ENCODE assay signal across 7 mouse cellular contexts in the genomic region with DNA sequence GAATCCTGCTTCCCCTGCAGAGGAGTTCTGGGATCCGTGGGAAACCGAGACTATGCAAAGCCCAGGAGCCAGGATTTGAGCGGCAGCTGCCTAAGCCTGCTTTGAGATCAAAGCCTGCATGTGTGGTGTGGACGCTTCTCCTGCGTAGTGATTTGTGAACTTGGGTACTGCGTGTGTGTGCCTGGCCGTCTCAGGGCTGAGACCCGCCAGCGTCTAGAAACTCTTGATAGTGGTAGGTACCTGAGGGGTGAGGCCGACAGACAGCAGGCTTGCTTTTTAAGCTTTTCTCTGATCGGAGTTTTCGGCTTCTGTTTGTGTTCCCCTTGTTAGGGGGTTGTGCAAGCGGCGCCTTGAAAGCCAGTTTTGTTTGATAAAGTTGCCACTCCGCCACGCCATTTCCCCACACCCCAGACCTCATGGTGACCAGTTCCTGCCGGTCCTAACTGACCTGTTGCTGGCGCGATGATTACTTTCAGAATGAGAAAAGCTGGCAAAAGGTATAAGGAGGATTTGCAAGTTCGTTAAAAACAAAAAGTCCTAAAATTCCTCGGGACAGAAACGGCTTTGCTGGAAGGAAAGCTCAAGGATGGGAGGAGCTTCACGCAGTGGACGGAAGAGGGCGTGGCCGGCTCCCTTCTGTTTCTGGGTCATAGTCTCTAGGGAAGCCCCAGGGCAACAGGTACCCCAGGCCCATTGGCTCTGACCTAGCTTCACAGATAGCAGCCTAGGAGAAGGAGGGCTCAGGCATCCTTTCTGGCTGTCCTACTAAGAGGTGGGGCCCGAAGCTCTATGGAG. TPM values are rescaled to one million over a fixed set of nuclear protein-coding genes. Genes with fewer than 3 reads are reported as not detected.
DNase-seq lines count a peak whose midpoint lies in the region; ATAC-seq lines count a peak whose summit lies in the region.

No protein-coding gene starts in this region.

- H3K4me2 ChIP-seq in lung, embryonic 16.5 days (ENCODE audit: low read depth, low read length), result peak overlapping the region; percentile 89

- no peaks in the 10 kb centered on the region for H3K36me3 ChIP-seq in lung, embryonic 16.5 days (ENCODE audit: control insufficient read depth, insufficient read depth, low read length)

- 2% methylated on average over 27 of the region's 27 CpGs for WGBS in lung, embryonic 16.5 days

- H3K27me3 ChIP-seq in lung, embryonic 16.5 days (ENCODE audit: control insufficient read depth, insufficient read depth, low read depth, low read length), result no peaks in the 10 kb centered on the region

- H3K9ac ChIP-seq in lung, embryonic 16.5 days (ENCODE audit: low read length), result peak overlapping the region; percentile 80

- no peaks in the 10 kb centered on the region for H3K9me3 ChIP-seq in lung, embryonic 16.5 days (ENCODE audit: control insufficient read depth, low read length)

- peak overlapping the region; percentile 68 for H3K4me3 ChIP-seq in lung, embryonic 16.5 days (ENCODE audit: low read length)

- peaks cover 14% of the 10 kb centered on the region for H3K4me1 ChIP-seq in lung, embryonic 16.5 days (replicated peaks; ENCODE audit: control insufficient read depth, insufficient read depth, low read length)

- H3K27ac ChIP-seq in lung, embryonic 16.5 days (ENCODE audit: low read length), result peak overlapping the region; percentile 72

- ATAC-seq in lung, embryonic 16.5 days (ENCODE audit: low read depth), result peak; percentile 49

- peak; percentile 41 for DNase-seq in MEL-GATA-1-ER (ENCODE audit: extremely low read depth, low read depth)
- peak; percentile 34 for DNase-seq in c-Kit-positive CD71-negative TER-119-negative erythroid progenitor cells, embryonic 14.5 days (ENCODE audit: low read depth)
- peak; percentile 78 to 80 for DNase-seq in heart, adult 18-20 months
- DNase-seq in kidney, adult 18-20 months, result peak; percentile 76
- peak; percentile 60 for DNase-seq in ovary, postnatal 36 days (ENCODE audit: low spot score)
- no peak for DNase-seq in frontal cortex, postnatal 36 days (ENCODE audit: low spot score in 2 of 2)

RNA-seq across cellular contexts. Expression of a gene that starts 0.5 kb away (rescaled TPM):
- total RNA-seq in heart, adult 18-20 months (2021), result 10 to 100 TPM; 45.0 to 47.3 TPM
- polyA plus RNA-seq in lung, embryonic 16.5 days (2015; fragmentation: Nextera tagmentation; extraction: Ambion mirVana), result 26.6 and 28.2 TPM in 2 replicates

RNA-seq across cellular contexts. Expression of a gene that starts 0.7 kb away (rescaled TPM):
- total RNA-seq in heart, adult 18-20 months (2021), result 10 to 100 TPM; 66.2 to 75.9 TPM
- 112 and 142 TPM in 2 replicates for polyA plus RNA-seq in lung, embryonic 16.5 days (2015; fragmentation: Nextera tagmentation; extraction: Ambion mirVana)

RNA-seq across cellular contexts. Expression of a gene that starts 30.9 kb away (rescaled TPM):
- total RNA-seq in heart, adult 18-20 months (2021), result 1 to 10 TPM; 6.0 TPM
- 30.5 and 32.7 TPM in 2 replicates for polyA plus RNA-seq in lung, embryonic 16.5 days (2015; fragmentation: Nextera tagmentation; extraction: Ambion mirVana)

RNA-seq across cellular contexts. Expression of a gene that starts 37.4 kb away (rescaled TPM):
- total RNA-seq in heart, adult 18-20 months (2021), result 1 to 10 TPM; 5.7 to 6.5 TPM
- 15.2 and 15.5 TPM in 2 replicates for polyA plus RNA-seq in lung, embryonic 16.5 days (2015; fragmentation: Nextera tagmentation; extraction: Ambion mirVana)

RNA-seq across cellular contexts. Expression of a gene that starts 53.4 kb away (rescaled TPM):
- total RNA-seq in heart, adult 18-20 months (2021), result 10 to 100 TPM; 60.1 TPM
- polyA plus RNA-seq in lung, embryonic 16.5 days (2015; fragmentation: Nextera tagmentation; extraction: Ambion mirVana), result 21.8 and 23.1 TPM in 2 replicates

Comparison
In these comparisons a context has a peak if more than half of its experiments do, and no peak if none do; other contexts are left out.
1. DNase-seq: peak in MEL-GATA-1-ER (single experiment), c-Kit-positive CD71-negative TER-119-negative erythroid progenitor cells, embryonic 14.5 days (single experiment), heart, adult 18-20 months (2 of 2), kidney, adult 18-20 months (single experiment) and ovary, postnatal 36 days (single experiment); none in frontal cortex, postnatal 36 days (0 of 2).